Mouse (Mus musculus) embryonic facial prominence, embryonic 14.5 days (tissue): ENCODE results near the gene Cda. TPM values are rescaled to one million over a fixed set of nuclear protein-coding genes. Genes with fewer than 3 reads are reported as not detected.

Source experiments
- ATAC-seq: fragments of 200-750 bp; cut with Nextera tagmentation; 2 replicates; pipeline ENCODE4 v1.8.0; 2017; ENCODE audit warnings: low read depth, moderate number of reproducible peaks, moderate TSS enrichment
- DNase-seq: peaks from one replicate; pipeline ENCODE4 v3.0.0-alpha.2; 2015; ENCODE audit warnings: low spot score
- H3K27ac ChIP-seq: fragments of 300-500 bp; sonication (generic); replicated peaks from 2 replicates; pipeline ENCODE4 v1.5.1; 2014; ENCODE audit warnings: low read depth, mild to moderate bottlenecking, low read length, moderate library complexity
- H3K27me3 ChIP-seq: fragments of 300-500 bp; sonication (generic); replicated peaks from 2 replicates; pipeline ENCODE4 v1.6.1; 2014; ENCODE audit warnings: low read length; ENCODE audit not compliant: control insufficient read depth, insufficient read depth
- H3K36me3 ChIP-seq: fragments of 300-500 bp; sonication (generic); 2 replicates; pipeline ENCODE4 v1.6.1; 2014; ENCODE audit warnings: low read length, mixed read lengths; ENCODE audit not compliant: control insufficient read depth, insufficient read depth
- H3K4me1 ChIP-seq: fragments of 300-500 bp; sonication (generic); 2 replicates; pipeline ENCODE4 v1.6.1; 2014; ENCODE audit warnings: antibody characterized with exemption, low read length; ENCODE audit not compliant: control insufficient read depth, insufficient read depth
- H3K4me2 ChIP-seq: fragments of 300-500 bp; sonication (generic); 2 replicates; pipeline ENCODE4 v1.6.1; 2014; ENCODE audit warnings: low read depth, mild to moderate bottlenecking, low read length, moderate library complexity, mixed read lengths
- H3K4me3 ChIP-seq: fragments of 300-500 bp; sonication (generic); 2 replicates; pipeline ENCODE4 v1.5.1; 2014; ENCODE audit warnings: low read depth, mild to moderate bottlenecking, low read length
- H3K9ac ChIP-seq: fragments of 300-500 bp; sonication (generic); 2 replicates; pipeline ENCODE4 v1.6.1; 2014; ENCODE audit warnings: low read depth, mild to moderate bottlenecking, low read length, moderate library complexity, mixed read lengths
- H3K9me3 ChIP-seq: fragments of 300-500 bp; sonication (generic); 2 replicates; pipeline ENCODE4 v1.6.1; 2016; ENCODE audit warnings: low read length; ENCODE audit not compliant: control insufficient read depth
- WGBS: fragments of 180-500 bp; shearing (Covaris S2); extraction: QIAGEN DNeasy Blood & Tissue Kit; methylation state at CpG from one replicate; pipeline ENCODE4 v1.1.7; 2014; 5-methylcytosine and 5-hydroxymethylcytosine counted together
- polyA plus RNA-seq: library from polyadenylated mRNA; unstranded; fragments of >200 nt; fragmentation: Nextera tagmentation; extraction: Ambion mirVana; gene quantifications from 2 replicates; pipeline ENCODE4 v1.2.1, GENCODE M21; 2014

Gene Cda
- polyA plus RNA-seq, 1 experiment from 2014 or later = 6.3 TPM

DNA sequence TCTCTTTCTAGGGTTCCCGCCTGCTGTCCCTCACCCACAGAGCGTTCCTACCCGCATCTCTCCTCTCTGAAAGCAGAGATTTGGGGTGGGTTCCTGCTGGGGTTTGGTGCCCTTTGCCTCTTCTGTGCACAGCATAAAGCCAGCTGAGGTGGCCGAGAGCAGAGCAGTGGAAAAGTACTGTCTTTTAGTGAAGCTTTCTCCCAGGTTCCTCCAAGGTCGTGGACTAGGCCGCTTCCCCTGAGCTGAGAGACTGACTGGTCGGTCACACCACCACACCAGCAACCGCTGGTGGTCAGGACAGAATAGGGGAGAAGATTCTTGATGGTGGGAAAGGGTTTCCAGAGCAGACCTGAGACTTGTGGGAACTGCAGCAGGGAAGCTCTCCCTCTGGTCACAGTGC lies 28.9 kb upstream of the Cda start:
- Histone ChIP-seq H3K9me3 (no peaks in the 10 kb centered on the region), H3K9ac (no peak overlapping the region), H3K27me3 (peaks cover 77% of the 10 kb centered on the region), H3K4me3 (peak overlapping the region; percentile 40), H3K27ac (no peak overlapping the region), H3K36me3 (no peaks in the 10 kb centered on the region), H3K4me2 (peak overlapping the region; percentile 64), H3K4me1 (peaks cover 3% of the 10 kb centered on the region; the same call in 1 of the 2 replicates)
- WGBS = 5% methylated on average over 8 of the region's 8 CpGs
- DNase-seq = no peak
- ATAC-seq = no peak

DNA sequence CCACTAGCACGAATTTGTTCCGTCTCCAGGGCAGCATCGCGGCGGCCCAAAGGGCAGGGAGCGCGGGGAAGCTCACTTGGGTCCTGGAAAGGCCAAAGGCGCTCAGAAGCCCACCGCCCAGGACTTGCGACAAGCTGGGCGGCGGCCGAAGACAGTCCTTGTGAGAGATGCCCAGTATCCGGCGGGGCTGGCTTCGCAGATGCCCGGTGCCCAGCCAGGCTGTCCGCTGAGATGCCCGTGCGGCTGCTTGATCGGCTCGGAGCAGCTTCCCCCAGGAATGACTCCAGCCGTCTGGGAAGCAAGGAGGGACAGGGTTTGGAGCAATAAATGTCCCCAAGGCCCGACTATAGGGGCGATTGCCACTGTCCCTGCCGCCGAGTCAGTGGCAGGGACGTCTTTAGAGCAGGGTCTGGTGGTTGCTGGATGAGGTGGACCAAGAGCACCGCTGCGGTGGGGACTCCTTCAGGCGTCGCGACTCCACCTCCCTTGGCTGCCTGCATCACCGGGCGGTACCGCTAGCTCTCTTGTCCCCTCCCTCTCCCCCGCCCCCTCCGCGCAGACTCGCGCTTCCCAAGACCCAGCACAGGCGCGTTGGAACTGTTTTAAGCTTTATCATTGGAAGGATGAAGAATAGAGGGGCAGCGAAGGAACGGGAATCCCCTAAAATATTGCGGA lies 28.3 kb upstream of the Cda start, which contains the start of gene Fam43b:
Gene Fam43b (minus strand): TSS at position 558 of the 675 bp plus-strand sequence.
- under 1% methylated on average over 44 of the region's 46 CpGs for WGBS
- H3K4me3 ChIP-seq = peak within 1 kb of the TSS; percentile 40
- no peaks in the 10 kb centered on the region for H3K36me3 ChIP-seq
- H3K4me2 ChIP-seq = peak within 1 kb of the TSS; percentile 64
- H3K27ac ChIP-seq = no peak within 1 kb of the TSS
- peak within 1 kb of the TSS; percentile 42; the same call in 1 of the 2 replicates for H3K9ac ChIP-seq
- no peaks in the 10 kb centered on the region for H3K9me3 ChIP-seq
- H3K4me1 ChIP-seq = peaks cover 3% of the 10 kb centered on the region; the same call in 1 of the 2 replicates
- peaks cover 77% of the 10 kb centered on the region for H3K27me3 ChIP-seq
- no peak for ATAC-seq
- DNase-seq = peak; percentile 55

DNA sequence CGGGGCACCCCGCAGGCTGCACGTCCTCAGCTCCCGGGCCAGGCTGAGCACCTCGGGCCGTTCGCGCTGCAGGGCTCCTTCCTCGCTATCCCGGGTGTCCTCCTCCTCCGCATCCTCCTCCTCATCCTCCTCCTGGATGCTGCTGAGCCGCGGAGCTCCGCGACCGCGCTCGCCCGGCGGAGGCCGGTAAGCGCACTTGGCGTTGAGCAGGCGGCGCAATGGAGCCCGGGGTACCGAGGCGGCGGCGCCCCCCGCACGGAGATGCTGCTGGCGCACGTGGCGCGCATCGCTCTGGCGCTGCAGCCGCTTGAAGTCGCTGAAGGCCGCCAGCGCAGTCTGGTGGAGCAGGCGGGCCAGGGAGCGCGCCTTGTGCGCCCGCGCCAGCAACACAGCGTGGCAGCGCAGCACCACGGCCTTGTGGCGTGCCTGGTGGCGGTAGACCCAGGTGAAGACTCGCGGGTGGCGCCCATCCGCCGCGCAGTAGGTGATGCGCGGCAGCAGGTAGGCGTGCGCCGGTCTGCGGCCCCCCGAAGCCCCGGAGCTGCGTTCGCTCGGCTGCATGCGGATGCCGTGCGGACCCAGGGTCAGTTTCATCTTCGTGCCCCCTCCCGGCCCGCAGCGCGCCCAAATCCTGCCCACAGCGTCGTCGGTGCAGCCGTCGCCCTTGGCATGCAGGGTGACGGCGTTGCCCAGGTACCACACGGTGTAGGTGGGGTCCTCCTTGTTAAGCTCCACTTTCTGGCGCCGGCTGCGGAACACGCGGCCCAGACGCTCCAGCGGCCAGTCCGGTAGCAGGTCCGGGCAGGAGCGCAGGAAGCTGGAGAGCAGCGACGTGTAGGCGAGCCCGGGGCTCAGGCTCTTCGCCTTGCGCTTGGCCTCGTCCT lies 27.5 kb upstream of the Cda start:
- ATAC-seq (no peak; the same call in 1 of the 2 replicates), DNase-seq (peak; percentile 24)
- Histone ChIP-seq H3K9me3 (no peaks in the 10 kb centered on the region), H3K27me3 (peaks cover 80% of the 10 kb centered on the region), H3K27ac (no peak overlapping the region), H3K4me3 (peak overlapping the region; percentile 40), H3K4me2 (peak overlapping the region; percentile 64), H3K4me1 (peaks cover 3% of the 10 kb centered on the region; the same call in 1 of the 2 replicates), H3K36me3 (no peaks in the 10 kb centered on the region), H3K9ac (peak overlapping the region; percentile 42; the same call in 1 of the 2 replicates)
- WGBS = 1% methylated on average over 40 of the region's 103 CpGs

DNA sequence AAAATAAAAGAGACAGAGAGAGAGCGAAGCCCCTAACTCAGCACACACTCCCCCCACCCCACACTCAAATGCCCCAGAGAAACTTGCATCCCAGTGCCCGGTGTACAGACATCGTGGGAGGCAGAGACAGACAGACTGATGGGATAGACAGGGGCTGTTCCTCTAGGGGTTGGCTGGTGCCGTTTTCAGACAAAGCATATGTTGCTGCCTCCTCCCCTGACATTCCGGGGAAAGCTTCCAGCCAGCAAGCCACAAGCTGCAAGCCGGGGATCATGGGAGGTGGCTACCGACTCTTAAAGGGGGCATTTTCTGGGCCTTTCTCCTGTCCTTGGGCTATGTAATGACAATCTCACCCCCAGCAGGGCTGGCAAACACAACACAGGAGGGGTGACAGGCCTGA lies 25.9 kb upstream of the Cda start:
- peaks cover 72% of the 10 kb centered on the region for H3K27me3 ChIP-seq
- peaks cover 3% of the 10 kb centered on the region; the same call in 1 of the 2 replicates for H3K4me1 ChIP-seq
- no peak overlapping the region for H3K27ac ChIP-seq
- H3K36me3 ChIP-seq = no peaks in the 10 kb centered on the region
- no peak overlapping the region for H3K9ac ChIP-seq
- H3K4me3 ChIP-seq = no peak overlapping the region
- DNase-seq = no peak
- H3K4me2 ChIP-seq = no peak overlapping the region
- ATAC-seq = no peak
- no peaks in the 10 kb centered on the region for H3K9me3 ChIP-seq
- 45% methylated on average over 7 of the region's 7 CpGs for WGBS

DNA sequence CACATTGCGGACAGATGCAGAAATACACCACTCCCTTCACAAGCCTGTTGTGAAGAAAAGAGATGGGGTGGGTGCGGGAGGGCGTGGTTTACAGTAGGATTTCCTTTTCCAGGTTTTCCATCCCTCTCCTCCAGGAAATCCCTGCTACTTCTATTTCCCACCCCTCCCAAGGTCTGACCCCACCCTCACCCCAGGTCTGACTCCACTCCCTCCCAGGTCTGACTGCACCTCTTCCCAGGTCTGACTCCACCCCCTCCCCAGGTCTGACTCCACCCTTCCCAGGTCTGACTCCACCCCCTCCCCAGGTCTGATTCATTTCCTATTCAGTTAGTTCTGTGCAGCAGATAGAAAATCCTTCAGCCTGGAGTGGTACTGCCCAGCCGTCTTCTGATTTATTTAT lies 16.0 kb upstream of the Cda start:
- WGBS = 63% methylated on average over 4 of the region's 4 CpGs
- Histone ChIP-seq H3K4me2 (no peak overlapping the region), H3K36me3 (no peaks in the 10 kb centered on the region), H3K27me3 (no peaks in the 10 kb centered on the region), H3K9ac (no peak overlapping the region), H3K4me1 (no peaks in the 10 kb centered on the region), H3K9me3 (no peaks in the 10 kb centered on the region), H3K27ac (no peak overlapping the region), H3K4me3 (no peak overlapping the region)
- no peak for ATAC-seq
- DNase-seq = no peak

DNA sequence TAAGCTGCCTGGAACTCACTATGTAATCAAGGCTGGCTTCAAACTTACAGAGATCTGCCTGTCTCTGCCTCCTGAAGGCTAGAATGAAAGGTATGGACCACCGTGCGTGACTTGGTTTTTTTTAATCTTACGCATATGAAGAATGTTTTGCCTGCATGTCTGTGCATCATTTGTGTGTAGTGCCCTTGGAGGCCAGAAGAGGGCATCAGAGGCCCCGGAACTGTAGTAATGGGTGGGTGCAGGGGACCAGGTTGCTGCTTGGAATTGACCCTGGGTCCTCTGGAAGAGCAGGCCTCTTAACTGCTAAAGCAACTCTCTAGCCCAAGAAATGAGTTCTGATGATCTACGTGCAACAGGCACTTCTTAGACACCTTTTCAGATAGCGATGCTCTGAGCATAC lies 14.7 kb upstream of the Cda start:
- no peak for DNase-seq
- no peaks in the 10 kb centered on the region for H3K9me3 ChIP-seq
- no peak overlapping the region for H3K9ac ChIP-seq
- no peak overlapping the region for H3K4me2 ChIP-seq
- H3K4me3 ChIP-seq = no peak overlapping the region
- no peak for ATAC-seq
- H3K27me3 ChIP-seq = no peaks in the 10 kb centered on the region
- 68% methylated on average over 6 of the region's 6 CpGs for WGBS
- H3K36me3 ChIP-seq = no peaks in the 10 kb centered on the region
- no peaks in the 10 kb centered on the region for H3K4me1 ChIP-seq
- no peak overlapping the region for H3K27ac ChIP-seq

DNA sequence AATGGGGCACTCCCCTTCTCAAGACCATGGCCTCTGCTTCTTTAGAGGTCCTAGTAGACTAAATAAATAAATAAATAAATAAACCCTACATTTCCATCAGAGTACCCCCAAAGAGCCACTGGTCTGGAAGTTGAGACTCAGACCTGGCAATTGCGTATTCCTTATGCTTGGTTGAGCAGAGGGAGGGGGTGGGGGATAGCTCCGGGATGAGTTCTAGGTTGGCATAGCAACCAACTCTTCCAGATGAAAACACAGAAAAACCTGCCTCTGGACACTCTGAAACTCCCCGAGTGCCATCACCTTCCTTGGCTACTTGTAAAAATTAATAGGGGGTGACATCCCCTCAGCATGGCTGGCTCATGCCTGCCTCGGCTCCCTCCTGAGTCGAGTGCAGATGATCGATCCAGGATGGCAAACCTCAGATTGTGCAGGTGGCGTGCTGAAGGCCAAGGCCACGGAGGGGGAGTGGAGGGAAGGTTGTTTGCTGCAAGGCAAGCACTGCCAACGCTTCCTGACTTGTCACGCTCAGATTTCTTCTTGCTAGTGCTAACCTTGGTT lies 12.4 kb upstream of the Cda start:
- Histone ChIP-seq H3K27me3 (no peaks in the 10 kb centered on the region), H3K4me1 (no peaks in the 10 kb centered on the region), H3K36me3 (no peaks in the 10 kb centered on the region), H3K27ac (no peak overlapping the region), H3K9me3 (no peaks in the 10 kb centered on the region), H3K4me2 (no peak overlapping the region), H3K9ac (no peak overlapping the region), H3K4me3 (no peak overlapping the region)
- DNase-seq (no peak), ATAC-seq (no peak; the same call in 1 of the 2 replicates)
- 43% methylated on average over 10 of the region's 10 CpGs for WGBS

DNA sequence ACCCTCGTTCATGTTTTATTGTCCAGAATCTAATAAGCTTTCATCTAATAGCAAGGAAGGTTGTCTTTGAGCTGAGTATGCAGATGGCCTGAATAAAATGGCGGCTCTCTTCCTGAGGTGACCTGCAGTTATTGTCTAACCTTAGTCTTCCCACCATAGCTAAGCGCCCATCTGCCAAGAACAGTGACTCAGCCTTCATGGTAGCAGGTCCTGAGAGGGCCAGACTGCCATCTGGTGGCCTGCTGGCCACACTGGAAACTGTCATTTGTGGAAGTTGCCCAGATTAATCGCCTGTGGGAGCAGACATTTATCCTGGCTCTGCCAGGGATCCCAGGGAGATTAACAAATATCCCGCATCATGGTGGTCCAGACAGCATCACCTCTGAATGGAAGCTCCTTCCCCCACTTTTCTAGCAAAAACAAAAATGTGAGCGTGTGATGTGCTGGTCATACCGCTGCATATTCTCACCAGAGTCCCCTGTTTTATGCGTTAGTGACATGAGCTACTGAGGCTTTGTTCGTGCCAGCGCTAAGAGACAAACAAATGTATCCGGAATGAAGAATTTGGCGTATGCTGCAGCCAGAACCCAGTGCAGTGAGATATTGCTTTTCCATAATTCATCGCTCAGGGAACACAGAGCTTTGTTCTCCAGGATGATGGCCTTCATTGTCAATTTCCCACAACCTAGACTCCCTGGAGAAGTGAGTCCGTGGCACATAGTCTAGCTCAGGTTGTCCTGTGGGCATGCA lies 11.5 kb upstream of the Cda start:
- Histone ChIP-seq H3K27me3 (no peaks in the 10 kb centered on the region), H3K4me1 (no peaks in the 10 kb centered on the region), H3K27ac (no peak overlapping the region), H3K9me3 (no peaks in the 10 kb centered on the region), H3K4me3 (no peak overlapping the region), H3K9ac (no peak overlapping the region), H3K4me2 (no peak overlapping the region), H3K36me3 (no peaks in the 10 kb centered on the region)
- peak; percentile 69 for DNase-seq
- WGBS = 56% methylated on average over 14 of the region's 14 CpGs
- ATAC-seq = no peak
